Mouse (Mus musculus) E14TG2a.4 (cell line): Measurements from ENCODE around the gene Tmprss6.

Experiments used
- H3K27me3 ChIP-seq: 2 replicates; pipeline ENCODE4 v1.6.1; 2014; ENCODE audit warnings: low read length, control low read depth; ENCODE audit not compliant: insufficient read depth
- H3K36me3 ChIP-seq: 2 replicates; pipeline ENCODE4 v1.6.1; 2014; ENCODE audit warnings: low read length, control low read depth; ENCODE audit not compliant: insufficient read depth
- H3K4me1 ChIP-seq: replicated peaks from 2 replicates; pipeline ENCODE4 v1.6.1; 2014; ENCODE audit warnings: low read depth, low read length, control low read depth
- H3K4me3 ChIP-seq: replicated peaks from 2 replicates; pipeline ENCODE4 v1.5.1; 2014; ENCODE audit warnings: mild to moderate bottlenecking, low read length
- H3K9me3 ChIP-seq: 2 replicates; pipeline ENCODE4 v1.6.1; 2014; ENCODE audit warnings: low read length, control low read depth
- CTCF ChIP-seq: conservative IDR thresholded peaks from 2 replicates; pipeline ENCODE4 v1.5.1; 2014; ENCODE audit warnings: low read length
- NANOG ChIP-seq: IDR thresholded peaks from 2 replicates; pipeline ENCODE4 v1.6.1; 2014; ENCODE audit warnings: borderline replicate concordance, low read length, mixed read lengths
- POU5F1 ChIP-seq: IDR thresholded peaks from 2 replicates; pipeline ENCODE4 v1.6.1; 2014; ENCODE audit warnings: low read length, borderline replicate concordance

The Tmprss6 gene

DNA sequence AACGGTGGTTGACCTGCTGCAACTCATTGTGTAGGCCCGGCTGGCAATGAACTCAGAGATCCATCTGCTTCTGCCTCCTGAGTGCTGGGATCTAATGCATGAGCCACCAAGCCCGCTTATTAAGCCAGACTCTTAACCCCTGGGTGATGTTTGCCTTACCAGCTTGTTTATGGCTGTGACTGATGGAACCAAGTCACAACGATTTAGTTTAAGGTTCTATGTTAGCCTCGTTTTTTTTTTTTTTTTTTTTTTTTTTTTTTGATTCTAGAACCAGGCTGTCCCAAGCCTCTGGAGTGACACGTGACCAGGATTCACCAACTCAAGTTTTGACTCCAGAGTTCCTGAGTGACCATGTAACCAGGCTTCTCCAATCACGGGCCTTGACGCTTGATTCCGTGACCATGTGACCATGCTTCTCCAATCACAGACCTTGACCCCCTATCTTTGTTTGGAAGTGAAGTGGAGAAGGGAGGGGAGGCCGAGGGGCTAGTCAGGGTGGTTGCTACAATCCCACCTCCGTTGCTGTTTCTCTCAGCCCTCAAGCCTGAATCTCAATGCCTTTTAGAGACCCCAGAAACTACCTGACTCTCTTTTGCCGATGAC is 41.0 kb upstream of the Tmprss6 start:
- TF ChIP-seq POU5F1 (no peak), CTCF (no peak), NANOG (no peak)
- peaks cover 20% of the 10 kb centered on the region for H3K4me1 ChIP-seq
- H3K9me3 ChIP-seq = peaks cover 7% of the 10 kb centered on the region

DNA sequence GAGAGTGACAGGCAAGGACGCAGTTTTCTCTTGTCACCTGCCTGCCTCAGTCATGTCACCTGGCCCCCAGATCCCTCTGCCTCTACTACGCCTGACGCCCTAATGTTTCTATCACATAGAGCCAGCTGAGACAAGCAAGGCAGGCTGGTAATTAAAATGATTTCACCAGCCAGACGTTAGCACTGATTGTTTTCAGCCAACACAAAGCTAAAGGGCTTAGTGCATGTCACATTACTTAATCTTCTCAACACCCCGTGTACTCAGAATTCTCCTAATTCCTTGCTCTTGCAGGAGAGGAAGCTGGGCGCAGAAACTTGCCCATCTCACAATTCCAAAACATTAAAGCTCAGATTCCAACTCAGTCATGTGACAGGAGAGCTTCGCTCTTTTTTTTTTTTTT is 40.0 kb upstream of the Tmprss6 start:
- H3K27me3 ChIP-seq = peaks cover 4% of the 10 kb centered on the region; the same call in 1 of the 2 replicates
- TF ChIP-seq CTCF (no peak), POU5F1 (no peak), NANOG (no peak)
- H3K4me1 ChIP-seq = peaks cover 20% of the 10 kb centered on the region
- H3K4me3 ChIP-seq = no peak overlapping the region
- H3K36me3 ChIP-seq = no peaks in the 10 kb centered on the region
- peaks cover 13% of the 10 kb centered on the region for H3K9me3 ChIP-seq

More for the DNA sequence above, 41.0 kb upstream of the Tmprss6 start:
- Histone ChIP-seq H3K27me3 (peaks cover 4% of the 10 kb centered on the region; the same call in 1 of the 2 replicates), H3K4me3 (peak overlapping the region; percentile 54), H3K36me3 (no peaks in the 10 kb centered on the region)

DNA sequence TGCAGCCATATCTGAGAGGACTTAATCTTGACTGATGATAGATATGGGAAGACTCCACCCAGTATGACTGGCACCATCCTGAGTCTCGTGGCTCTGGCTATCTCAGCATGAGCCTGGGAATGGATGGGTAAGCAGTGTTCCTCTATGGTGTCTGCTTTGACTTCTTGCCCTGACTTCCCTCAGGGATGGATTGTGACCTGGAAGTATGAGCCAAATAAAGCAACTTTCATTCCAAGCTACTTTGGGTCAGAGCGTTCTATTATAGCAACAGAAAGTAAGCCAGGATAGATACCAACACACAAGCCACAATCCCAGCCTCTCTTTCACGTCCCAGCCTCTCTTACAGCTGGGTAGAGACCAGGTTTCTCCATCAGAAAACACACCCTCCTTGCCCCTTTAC is 37.1 kb upstream of the Tmprss6 start:
- peaks cover 18% of the 10 kb centered on the region; the same call in 1 of the 2 replicates for H3K27me3 ChIP-seq
- H3K36me3 ChIP-seq = no peaks in the 10 kb centered on the region
- peaks cover 13% of the 10 kb centered on the region for H3K4me1 ChIP-seq

DNA sequence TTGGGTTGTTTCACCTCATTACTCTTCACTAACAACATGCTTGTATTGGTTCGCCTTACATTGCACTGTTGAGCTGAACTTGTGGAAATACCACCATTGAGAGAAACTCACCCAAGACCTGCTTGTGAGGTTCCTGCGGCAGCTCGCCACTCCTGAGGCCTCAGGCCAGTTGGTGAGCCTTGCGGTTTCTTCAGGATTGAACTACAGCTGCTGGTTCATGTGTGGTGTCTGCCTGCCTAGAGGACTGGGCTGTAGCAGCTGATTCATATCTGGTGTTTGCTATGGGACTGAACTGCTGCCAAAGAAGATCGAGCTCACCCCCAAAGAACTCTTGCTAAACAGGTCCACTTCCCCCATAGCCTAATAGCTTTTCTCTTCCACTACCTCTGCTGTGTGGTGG is 36.4 kb upstream of the Tmprss6 start:
- Histone ChIP-seq H3K36me3 (no peaks in the 10 kb centered on the region), H3K27me3 (peaks cover 18% of the 10 kb centered on the region; the same call in 1 of the 2 replicates), H3K4me1 (peaks cover 5% of the 10 kb centered on the region), H3K9me3 (peaks cover 13% of the 10 kb centered on the region), H3K4me3 (no peak overlapping the region)
- no peak for TF ChIP-seq CTCF
- no peak for TF ChIP-seq POU5F1
- no peak for TF ChIP-seq NANOG

More for the DNA sequence above, 37.1 kb upstream of the Tmprss6 start:
- Histone ChIP-seq H3K9me3 (peaks cover 13% of the 10 kb centered on the region), H3K4me3 (no peak overlapping the region)
- TF ChIP-seq POU5F1 (no peak), CTCF (no peak), NANOG (no peak)

DNA sequence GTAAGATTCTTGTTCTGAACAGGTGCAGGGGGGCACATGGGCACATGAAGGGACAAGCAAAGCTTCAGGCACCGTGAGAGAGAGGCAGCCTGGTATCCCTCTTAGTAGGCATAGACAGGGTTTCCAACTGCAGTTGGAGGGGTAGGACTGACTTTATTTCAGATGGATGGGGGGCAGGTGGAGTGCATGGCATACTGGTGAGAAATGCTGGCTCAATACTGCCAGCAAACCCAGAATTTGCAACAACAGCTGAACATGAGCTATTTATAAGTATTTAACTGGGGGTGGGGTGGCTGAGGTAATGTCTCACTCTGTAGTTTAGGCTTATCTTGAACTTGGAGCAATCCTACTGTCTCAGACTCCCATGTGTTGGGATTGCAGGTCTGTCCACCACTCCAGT is 35.6 kb upstream of the Tmprss6 start:
- Histone ChIP-seq H3K4me1 (no peaks in the 10 kb centered on the region), H3K4me3 (no peak overlapping the region), H3K9me3 (peaks cover 13% of the 10 kb centered on the region), H3K36me3 (no peaks in the 10 kb centered on the region), H3K27me3 (peaks cover 18% of the 10 kb centered on the region; the same call in 1 of the 2 replicates)
- TF ChIP-seq POU5F1 (no peak), CTCF (no peak), NANOG (no peak)

DNA sequence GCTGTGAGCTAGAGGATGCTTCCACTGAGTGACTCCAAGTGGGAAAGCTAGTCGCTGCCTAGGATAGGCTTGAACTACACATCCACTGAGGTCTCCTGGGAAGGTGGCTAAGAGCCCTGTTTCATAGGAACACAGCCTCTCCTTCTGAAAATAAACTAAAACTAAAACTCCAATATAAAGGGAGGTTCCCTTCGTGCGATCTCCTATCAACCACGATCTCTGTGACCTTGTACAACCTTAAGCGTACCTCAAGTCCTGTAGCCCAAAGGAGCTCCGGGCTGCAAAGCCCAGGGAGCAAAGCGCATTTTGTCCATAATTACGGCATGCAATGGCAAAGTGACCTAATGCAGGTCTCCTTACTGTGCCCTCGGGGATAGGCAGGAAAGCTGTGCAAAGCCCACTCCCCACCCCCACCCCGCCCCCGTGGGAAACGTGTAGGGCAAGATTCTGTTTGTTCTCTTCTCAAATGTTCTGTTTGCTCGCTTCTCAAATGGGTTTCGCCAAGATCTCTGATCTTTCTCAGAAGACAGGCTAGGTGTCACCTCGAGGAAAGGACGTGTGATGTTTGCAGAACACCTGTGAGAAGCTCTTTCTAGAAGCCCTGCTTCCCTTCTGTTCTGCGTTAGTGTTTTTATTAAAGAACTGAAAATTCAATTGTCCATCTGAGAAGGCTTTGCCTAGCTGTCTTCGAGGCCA is 34.2 kb upstream of the Tmprss6 start:
- no peak for TF ChIP-seq CTCF
- TF ChIP-seq NANOG = no peak
- no peak for TF ChIP-seq POU5F1

DNA sequence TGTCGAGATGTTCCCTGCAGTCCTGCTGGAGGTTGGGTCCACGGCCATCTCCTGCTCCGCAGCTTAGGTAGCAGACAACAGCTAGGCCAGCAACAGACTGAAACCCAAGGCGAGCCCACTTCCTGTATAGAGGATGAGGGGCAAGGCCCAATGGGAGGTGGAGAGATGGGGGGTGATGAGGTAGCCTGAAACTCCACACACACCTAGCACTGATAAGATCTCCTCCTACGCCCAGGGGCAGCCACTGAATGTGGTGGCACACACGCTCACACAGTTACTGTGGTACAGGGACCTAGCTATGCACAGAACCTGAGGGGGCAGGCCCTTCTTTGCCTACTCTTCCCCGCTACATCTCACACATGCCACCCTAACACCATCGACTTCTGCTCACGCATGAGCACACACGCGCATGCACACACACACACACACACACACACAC is 26.6 kb upstream of the Tmprss6 start, which contains the start of gene Il2rb:
Gene Il2rb, minus strand, starts transcription at position 304 of the 439 bp plus-strand sequence.
- H3K27me3 ChIP-seq = no peaks in the 10 kb centered on the region; the same call in 1 of the 2 replicates
- H3K4me3 ChIP-seq = no peak within 1 kb of the TSS
- TF ChIP-seq NANOG (no peak), CTCF (no peak), POU5F1 (no peak)
- H3K4me1 ChIP-seq = no peaks in the 10 kb centered on the region
- H3K36me3 ChIP-seq = no peaks in the 10 kb centered on the region
- H3K9me3 ChIP-seq = no peaks in the 10 kb centered on the region

More for the DNA sequence above, 34.2 kb upstream of the Tmprss6 start:
- H3K27me3 ChIP-seq = peaks cover 18% of the 10 kb centered on the region; the same call in 1 of the 2 replicates
- H3K4me1 ChIP-seq = no peaks in the 10 kb centered on the region
- no peaks in the 10 kb centered on the region for H3K36me3 ChIP-seq
- peaks cover 13% of the 10 kb centered on the region for H3K9me3 ChIP-seq
- no peak overlapping the region for H3K4me3 ChIP-seq

DNA sequence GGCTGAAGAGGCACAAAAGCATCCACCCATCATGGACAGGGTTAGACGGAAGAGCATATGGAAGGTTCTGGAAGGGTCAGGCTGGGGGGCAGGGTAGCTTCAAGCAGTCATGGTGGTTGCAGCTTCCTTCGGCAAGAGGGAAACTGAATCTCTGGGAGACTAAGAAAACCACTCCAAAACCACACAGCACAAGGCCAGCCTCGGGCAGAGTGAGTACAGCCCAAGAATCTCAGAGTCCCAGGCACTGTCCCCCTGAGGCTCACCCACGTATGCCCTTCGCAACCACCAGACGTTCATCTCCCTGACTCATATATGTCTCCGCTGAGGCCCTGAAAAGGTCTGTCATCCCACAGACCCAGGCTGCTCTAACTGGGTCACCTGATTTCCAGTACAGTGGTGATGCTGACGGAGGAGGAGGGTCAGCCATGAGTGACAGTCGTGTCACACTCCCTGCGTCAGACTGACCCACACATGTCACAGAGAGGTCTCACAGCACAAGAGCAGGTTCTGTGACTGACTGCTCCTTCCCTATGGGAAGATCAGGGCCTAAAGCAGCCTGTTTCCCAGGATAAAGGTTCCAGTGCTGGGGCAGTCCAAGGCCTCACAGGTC is 25.1 kb upstream of the Tmprss6 start:
- Histone ChIP-seq H3K9me3 (no peaks in the 10 kb centered on the region), H3K27me3 (no peaks in the 10 kb centered on the region), H3K4me1 (no peaks in the 10 kb centered on the region), H3K36me3 (no peaks in the 10 kb centered on the region), H3K4me3 (no peak overlapping the region)
- TF ChIP-seq NANOG (no peak), CTCF (no peak), POU5F1 (no peak)
